Mouse (Mus musculus): ENCODE measurements at regions not wholly inside any gene's neighbourhood (a gene's known extent, or its start where the extent isn't known, plus 50 kb on each side); places are given as distances from the start of the nearest gene placed in this dataset.

- Histone ChIP-seq H3K36me3 (ENCODE audit: control insufficient read depth, insufficient read depth, low read length) (no peaks in the 10 kb centered on the region), H3K27ac (ENCODE audit: control insufficient read depth, insufficient read depth, low read depth, low read length) (no peak overlapping the region), H3K4me3 (ENCODE audit: control insufficient read depth, low read depth, low read length) (no peak overlapping the region), H3K4me1 (ENCODE audit: control insufficient read depth, insufficient read depth, low read length) (no peaks in the 10 kb centered on the region), H3K27me3 (ENCODE audit: control insufficient read depth, insufficient read depth, low read length) (no peaks in the 10 kb centered on the region)
- TF ChIP-seq CTCF (IDR thresholded peaks at IDR 0.05; ENCODE audit: control insufficient read depth, insufficient read depth, insufficient replicate concordance, low read depth, low read length) (no peak), POLR2A (IDR thresholded peaks at IDR 0.05; ENCODE audit: control insufficient read depth, low read depth, low read length) (no peak)
Measured at GRCm38 (mm10) chr16:5742716-5743507, 142.2 kb upstream of the Rbfox1 start.

GRCm38 (mm10) chr16:5740776-5741175 is 144.4 kb upstream of the Rbfox1 start:
- no peak for TF ChIP-seq POLR2A (IDR thresholded peaks at IDR 0.05; ENCODE audit: control insufficient read depth, low read depth, low read length)
- H3K4me3 ChIP-seq (ENCODE audit: control insufficient read depth, low read depth, low read length) = no peak overlapping the region
- no peak overlapping the region for H3K27ac ChIP-seq (ENCODE audit: control insufficient read depth, insufficient read depth, low read depth, low read length)
- H3K4me1 ChIP-seq (ENCODE audit: control insufficient read depth, insufficient read depth, low read length) = no peaks in the 10 kb centered on the region
- H3K36me3 ChIP-seq (ENCODE audit: control insufficient read depth, insufficient read depth, low read length) = no peaks in the 10 kb centered on the region
- H3K27me3 ChIP-seq (ENCODE audit: control insufficient read depth, insufficient read depth, low read length) = no peaks in the 10 kb centered on the region

GRCm38 (mm10) chr16:5733608-5734007 is 151.5 kb upstream of the Rbfox1 start:
- Histone ChIP-seq H3K36me3 (ENCODE audit: control insufficient read depth, insufficient read depth, low read length) (no peaks in the 10 kb centered on the region), H3K27me3 (ENCODE audit: control insufficient read depth, insufficient read depth, low read length) (no peaks in the 10 kb centered on the region), H3K27ac (ENCODE audit: control insufficient read depth, insufficient read depth, low read depth, low read length) (no peak overlapping the region), H3K4me3 (ENCODE audit: control insufficient read depth, low read depth, low read length) (no peak overlapping the region), H3K4me1 (ENCODE audit: control insufficient read depth, insufficient read depth, low read length) (no peaks in the 10 kb centered on the region)
- no peak for TF ChIP-seq CTCF (IDR thresholded peaks at IDR 0.05; ENCODE audit: control insufficient read depth, insufficient read depth, insufficient replicate concordance, low read depth, low read length)
- TF ChIP-seq POLR2A (IDR thresholded peaks at IDR 0.05; ENCODE audit: control insufficient read depth, low read depth, low read length) = no peak

- TF ChIP-seq CTCF (IDR thresholded peaks at IDR 0.05; ENCODE audit: control insufficient read depth, insufficient read depth, insufficient replicate concordance, low read depth, low read length) (no peak), POLR2A (IDR thresholded peaks at IDR 0.05; ENCODE audit: control insufficient read depth, low read depth, low read length) (no peak)
- Histone ChIP-seq H3K27ac (ENCODE audit: control insufficient read depth, insufficient read depth, low read depth, low read length) (no peak overlapping the region), H3K27me3 (ENCODE audit: control insufficient read depth, insufficient read depth, low read length) (no peaks in the 10 kb centered on the region), H3K36me3 (ENCODE audit: control insufficient read depth, insufficient read depth, low read length) (no peaks in the 10 kb centered on the region), H3K4me1 (ENCODE audit: control insufficient read depth, insufficient read depth, low read length) (no peaks in the 10 kb centered on the region), H3K4me3 (ENCODE audit: control insufficient read depth, low read depth, low read length) (no peak overlapping the region)
Measured at GRCm38 (mm10) chr16:5722506-5722905, 162.6 kb upstream of the Rbfox1 start.

GRCm38 (mm10) chr16:5713476-5713875 is 171.7 kb upstream of the Rbfox1 start:
- H3K4me1 ChIP-seq (ENCODE audit: control insufficient read depth, insufficient read depth, low read length) = no peaks in the 10 kb centered on the region
- H3K27ac ChIP-seq (ENCODE audit: control insufficient read depth, insufficient read depth, low read depth, low read length) = no peak overlapping the region
- H3K4me3 ChIP-seq (ENCODE audit: control insufficient read depth, low read depth, low read length) = no peak overlapping the region
- TF ChIP-seq CTCF (IDR thresholded peaks at IDR 0.05; ENCODE audit: control insufficient read depth, insufficient read depth, insufficient replicate concordance, low read depth, low read length) (no peak), POLR2A (IDR thresholded peaks at IDR 0.05; ENCODE audit: control insufficient read depth, low read depth, low read length) (no peak)
- H3K36me3 ChIP-seq (ENCODE audit: control insufficient read depth, insufficient read depth, low read length) = no peaks in the 10 kb centered on the region
- no peaks in the 10 kb centered on the region for H3K27me3 ChIP-seq (ENCODE audit: control insufficient read depth, insufficient read depth, low read length)

GRCm38 (mm10) chr16:5709831-5710230 is 175.3 kb upstream of the Rbfox1 start:
- Histone ChIP-seq H3K4me3 (ENCODE audit: control insufficient read depth, low read depth, low read length) (no peak overlapping the region), H3K27ac (ENCODE audit: control insufficient read depth, insufficient read depth, low read depth, low read length) (no peak overlapping the region), H3K27me3 (ENCODE audit: control insufficient read depth, insufficient read depth, low read length) (no peaks in the 10 kb centered on the region), H3K4me1 (ENCODE audit: control insufficient read depth, insufficient read depth, low read length) (no peaks in the 10 kb centered on the region), H3K36me3 (ENCODE audit: control insufficient read depth, insufficient read depth, low read length) (no peaks in the 10 kb centered on the region)
- TF ChIP-seq POLR2A (IDR thresholded peaks at IDR 0.05; ENCODE audit: control insufficient read depth, low read depth, low read length) (no peak), CTCF (IDR thresholded peaks at IDR 0.05; ENCODE audit: control insufficient read depth, insufficient read depth, insufficient replicate concordance, low read depth, low read length) (no peak)

- H3K4me1 ChIP-seq (ENCODE audit: control insufficient read depth, insufficient read depth, low read length) = no peaks in the 10 kb centered on the region
- no peak overlapping the region for H3K27ac ChIP-seq (ENCODE audit: control insufficient read depth, insufficient read depth, low read depth, low read length)
- H3K36me3 ChIP-seq (ENCODE audit: control insufficient read depth, insufficient read depth, low read length) = no peaks in the 10 kb centered on the region
- no peak overlapping the region for H3K4me3 ChIP-seq (ENCODE audit: control insufficient read depth, low read depth, low read length)
- H3K27me3 ChIP-seq (ENCODE audit: control insufficient read depth, insufficient read depth, low read length) = no peaks in the 10 kb centered on the region
- TF ChIP-seq CTCF (IDR thresholded peaks at IDR 0.05; ENCODE audit: control insufficient read depth, insufficient read depth, insufficient replicate concordance, low read depth, low read length) = no peak
- TF ChIP-seq POLR2A (IDR thresholded peaks at IDR 0.05; ENCODE audit: control insufficient read depth, low read depth, low read length) = no peak
Measured at GRCm38 (mm10) chr16:5700731-5701255, 184.4 kb upstream of the Rbfox1 start.

All from testis, adult 2 months (tissue).